Mouse (Mus musculus): ENCODE data around the gene Ganab. TPM values are rescaled to one million over a fixed set of nuclear protein-coding genes. Genes with fewer than 3 reads are reported as not detected.
"Not testable (repeated sequence)": the region's sequence is repeated elsewhere in the genome, so short reads cannot be mapped to it uniquely, and the experiment has no call there.

The Ganab gene
- total RNA-seq, 4 experiments from 2014 or later, result 204 to 232 (median 222) TPM

- peak; percentile 93 for DNase-seq
These were observed 9.1 kb upstream of the Ganab start, which contains the start of the genes 1810009A15Rik and Gm49416 for GRCm38 (mm10) chr19:8888511-8889385. Gene 1810009A15Rik, plus strand, starts transcription at chr19:8888853. Gene Gm49416, plus strand, starts transcription at chr19:8888926.

GRCm38 (mm10) chr19:8892829-8893766, 4.8 kb upstream of the Ganab start, which contains the start of gene Ints5:
Gene Ints5, plus strand, starts transcription at chr19:8893005.
- DNase-seq, result peak; percentile 72

DNA sequence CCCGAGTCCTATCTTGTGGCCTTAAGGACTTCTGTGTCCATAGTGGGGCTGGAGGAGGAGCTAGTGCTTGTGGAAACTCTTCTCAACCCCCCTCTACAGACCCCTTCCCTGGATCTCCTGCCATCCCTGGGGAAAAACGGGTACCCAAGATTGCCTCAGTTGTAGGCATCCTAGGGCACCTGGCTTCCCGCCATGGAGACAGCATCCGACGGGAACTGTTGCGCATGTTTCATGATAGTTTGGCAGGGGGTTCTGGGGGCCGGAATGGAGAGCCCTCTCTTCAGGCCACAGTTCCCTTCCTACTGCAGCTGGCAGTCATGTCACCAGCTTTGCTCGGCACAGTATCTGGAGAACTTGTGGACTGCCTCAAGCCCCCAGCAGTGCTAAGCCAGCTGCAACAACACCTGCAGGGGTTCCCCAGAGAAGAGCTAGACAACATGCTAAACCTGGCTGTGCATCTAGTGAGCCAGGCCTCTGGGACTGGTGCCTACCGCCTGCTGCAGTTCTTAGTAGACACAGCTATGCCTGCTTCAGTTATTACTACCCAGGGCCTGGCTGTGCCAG, 2.4 kb upstream of the Ganab start:
- no peak for DNase-seq

DNA sequence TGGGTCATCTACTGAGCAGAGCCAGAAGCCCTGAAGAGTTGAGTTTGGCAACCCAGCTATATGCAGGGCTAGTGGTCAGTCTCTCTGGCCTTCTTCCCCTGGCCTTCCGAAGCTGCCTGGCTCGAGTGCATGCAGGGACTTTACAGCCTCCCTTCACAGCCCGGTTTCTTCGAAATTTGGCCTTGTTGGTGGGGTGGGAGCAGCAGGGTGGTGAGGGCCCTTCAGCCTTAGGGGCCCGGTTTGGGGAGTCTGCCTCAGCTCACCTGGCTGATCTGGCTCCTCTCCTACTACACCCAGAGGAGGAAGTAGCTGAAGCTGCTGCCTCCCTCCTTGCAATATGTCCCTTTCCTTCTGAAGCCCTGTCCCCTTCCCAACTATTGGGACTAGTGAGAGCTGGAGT, 1.6 kb upstream of the Ganab start:
- DNase-seq, result not testable (repeated sequence)

GRCm38 (mm10) chr19:8897211-8897864, 533 bp upstream of the Ganab start:
- DNase-seq, result peak; percentile 51

- no peak for DNase-seq
These were observed 705 bp downstream of the Ganab start for GRCm38 (mm10) chr19:8898576-8898975.

GRCm38 (mm10) chr19:8899079-8899478, 1.2 kb downstream of the Ganab start:
- DNase-seq, result no peak

GRCm38 (mm10) chr19:8903412-8903811, 5.5 kb downstream of the Ganab start:
- DNase-seq, result no peak

DNA sequence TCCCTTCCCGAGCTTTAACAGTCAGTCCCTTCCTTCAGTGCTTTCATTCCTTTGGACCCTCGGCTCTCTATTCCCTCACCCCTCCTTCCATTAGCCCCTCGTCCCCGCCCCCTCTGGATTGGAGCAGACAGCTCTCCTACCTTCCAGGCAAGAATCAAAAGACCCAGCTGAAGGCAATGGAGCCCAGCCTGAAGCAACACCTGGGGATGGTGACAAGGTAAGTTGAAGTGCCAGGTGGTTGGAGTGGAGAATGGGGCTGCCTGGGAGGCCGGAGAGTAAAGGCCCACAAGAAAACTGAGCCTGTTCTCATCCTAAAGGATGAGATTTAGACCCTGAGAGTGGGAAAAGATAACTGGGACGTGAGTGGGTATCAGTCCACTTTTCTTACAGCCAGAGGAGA, 10.7 kb downstream of the Ganab start:
- DNase-seq, result no peak

DNA sequence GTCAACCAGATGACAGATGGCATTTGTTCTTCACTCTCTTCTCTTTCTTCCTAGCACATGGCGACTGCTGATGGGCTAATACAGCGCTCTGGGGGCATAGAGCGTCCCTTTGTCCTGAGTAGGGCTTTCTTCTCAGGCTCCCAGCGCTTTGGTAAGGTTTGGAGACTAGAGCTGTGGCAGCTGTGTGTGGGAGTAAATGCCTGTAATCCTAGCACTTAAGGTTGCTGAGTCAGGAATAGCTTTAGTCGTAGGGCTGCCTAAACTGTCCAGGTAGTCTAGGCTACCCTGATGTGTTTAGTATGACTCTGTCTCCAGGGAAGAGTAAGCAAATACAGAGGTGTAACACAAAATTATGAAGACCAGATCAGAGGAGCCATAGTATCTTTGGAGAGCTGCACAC, 13.9 kb downstream of the Ganab start:
- DNase-seq, result no peak

GRCm38 (mm10) chr19:8914212-8914611, 16.3 kb downstream of the Ganab start:
- DNase-seq, result no peak

DNA sequence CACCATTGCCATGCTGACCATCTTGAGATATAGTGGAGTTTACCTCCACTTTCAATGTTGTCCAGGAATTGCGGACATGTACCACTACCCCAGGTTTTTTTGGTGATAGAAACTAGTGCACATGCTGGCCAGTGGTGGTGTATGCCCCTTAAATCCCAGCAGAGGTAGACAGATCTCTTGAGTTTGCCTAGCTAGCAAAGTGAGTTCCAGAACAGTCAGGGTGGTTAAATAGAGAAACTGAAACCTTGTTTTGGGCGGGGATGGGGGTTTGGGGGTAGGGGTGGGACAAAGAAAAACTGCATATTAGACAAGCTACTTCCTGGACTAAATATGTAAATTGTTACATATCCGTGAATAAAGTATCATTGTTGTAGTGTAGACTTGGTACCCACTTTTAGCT, 21.1 kb downstream of the Ganab start:
- no peak for DNase-seq

DNA sequence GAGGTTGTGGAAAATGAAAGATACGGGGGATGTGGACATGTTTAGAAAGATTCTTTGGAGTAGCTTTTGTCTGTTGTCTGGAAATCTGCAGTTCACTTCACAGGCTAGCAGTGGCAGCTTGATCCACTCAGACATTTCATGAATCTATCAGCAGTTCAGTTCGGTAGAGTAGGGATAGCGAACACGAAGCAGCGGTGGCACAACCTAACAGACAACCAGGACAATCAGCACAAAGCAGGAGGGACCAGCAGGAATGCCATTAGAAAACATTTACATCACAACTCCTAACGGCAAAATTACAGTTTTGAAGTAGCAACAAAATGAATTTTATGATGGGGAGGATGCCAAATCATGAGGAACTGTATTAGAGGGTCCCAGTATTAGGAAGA, 21.8 kb downstream of the Ganab start:
- no peak for DNase-seq

DNA sequence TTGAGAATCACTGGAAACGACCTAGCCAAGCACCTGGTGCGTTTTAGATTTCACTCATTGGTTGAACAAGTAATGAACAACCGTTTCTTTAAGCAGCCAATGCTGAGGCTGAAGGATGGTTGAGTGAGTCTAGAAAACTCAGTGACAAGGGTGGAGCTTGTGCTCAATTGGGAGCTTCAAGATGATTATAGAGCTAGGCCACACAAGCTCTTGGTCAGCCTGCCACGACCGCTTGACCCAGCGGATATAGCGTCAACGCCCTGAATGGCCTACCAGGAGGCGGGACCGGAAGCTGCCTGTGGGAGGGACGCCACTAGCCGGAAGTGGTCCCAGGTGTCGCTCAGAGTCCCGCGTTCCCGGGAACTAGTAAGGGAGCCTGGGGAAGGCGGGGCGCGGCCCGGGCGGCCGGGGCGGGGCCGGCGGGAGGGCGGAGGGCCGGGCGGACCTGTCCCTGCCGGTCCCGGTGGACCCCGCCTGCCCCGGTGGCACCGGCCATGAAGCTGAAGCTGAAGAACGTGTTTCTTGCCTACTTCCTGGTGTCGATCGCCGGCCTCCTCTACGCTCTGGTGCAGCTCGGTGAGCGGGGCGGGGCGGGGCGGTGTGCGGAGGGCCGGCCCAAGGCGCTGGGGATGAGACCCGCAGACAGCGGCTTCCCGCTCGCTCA, 22.3 kb downstream of the Ganab start, which contains the start of gene B3gat3:
TSS of gene B3gat3 (plus strand) at position 302 of the 664 bp plus-strand sequence.
- DNase-seq, result peak; percentile 95

- no peak for DNase-seq
These were observed 23.0 kb downstream of the Ganab start for GRCm38 (mm10) chr19:8920836-8921291.

DNA sequence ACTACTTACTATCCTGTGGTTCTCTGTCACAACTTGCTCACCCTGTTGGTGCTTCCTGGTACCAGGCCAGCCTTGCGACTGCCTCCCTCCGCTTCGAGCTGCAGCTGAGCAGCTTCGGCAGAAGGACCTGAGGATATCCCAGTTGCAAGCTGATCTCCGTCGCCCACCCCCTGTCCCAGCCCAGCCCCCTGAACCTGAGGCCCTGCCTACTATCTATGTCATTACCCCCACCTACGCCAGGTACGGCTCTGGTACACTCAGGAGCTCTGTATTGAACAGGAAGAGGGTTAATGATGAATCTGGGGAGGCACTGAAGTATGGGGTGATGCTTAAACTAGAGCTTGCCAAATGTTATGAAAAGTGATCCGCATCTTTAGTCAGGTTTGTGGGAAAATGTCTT, 23.9 kb downstream of the Ganab start:
- no peak for DNase-seq

GRCm38 (mm10) chr19:8926766-8927165, 28.9 kb downstream of the Ganab start:
- DNase-seq, result no peak

DNA sequence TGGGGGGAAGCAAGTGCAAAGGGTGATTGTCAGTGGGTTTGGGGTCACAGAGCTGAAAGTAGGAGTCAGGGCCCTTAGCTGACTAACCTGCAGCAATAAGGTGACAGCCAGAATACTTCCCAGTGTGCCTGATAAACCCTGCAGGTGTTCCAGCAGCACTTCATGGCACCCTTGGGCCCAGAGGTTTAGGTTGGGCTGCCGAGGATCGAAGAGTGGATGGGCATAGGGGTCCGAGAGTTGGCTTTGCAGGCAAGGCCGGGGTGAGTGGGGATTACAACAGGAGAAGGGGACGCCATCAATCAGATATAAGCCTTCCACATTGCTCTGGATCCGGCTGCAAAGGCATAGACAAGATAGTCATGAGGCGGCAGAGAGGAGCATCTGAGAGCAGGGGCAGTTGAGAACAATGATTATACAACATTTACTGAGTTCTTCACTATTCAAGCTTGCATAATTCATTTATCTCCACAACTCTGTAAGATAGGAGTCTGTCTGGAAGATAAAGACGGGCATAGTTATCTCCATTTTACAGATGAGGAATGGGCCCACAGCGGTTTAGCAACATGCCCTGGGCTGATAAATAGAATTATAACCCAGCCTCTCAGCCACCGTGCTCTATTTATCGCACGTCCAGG, 30.1 kb downstream of the Ganab start:
- no peak for DNase-seq

DNA sequence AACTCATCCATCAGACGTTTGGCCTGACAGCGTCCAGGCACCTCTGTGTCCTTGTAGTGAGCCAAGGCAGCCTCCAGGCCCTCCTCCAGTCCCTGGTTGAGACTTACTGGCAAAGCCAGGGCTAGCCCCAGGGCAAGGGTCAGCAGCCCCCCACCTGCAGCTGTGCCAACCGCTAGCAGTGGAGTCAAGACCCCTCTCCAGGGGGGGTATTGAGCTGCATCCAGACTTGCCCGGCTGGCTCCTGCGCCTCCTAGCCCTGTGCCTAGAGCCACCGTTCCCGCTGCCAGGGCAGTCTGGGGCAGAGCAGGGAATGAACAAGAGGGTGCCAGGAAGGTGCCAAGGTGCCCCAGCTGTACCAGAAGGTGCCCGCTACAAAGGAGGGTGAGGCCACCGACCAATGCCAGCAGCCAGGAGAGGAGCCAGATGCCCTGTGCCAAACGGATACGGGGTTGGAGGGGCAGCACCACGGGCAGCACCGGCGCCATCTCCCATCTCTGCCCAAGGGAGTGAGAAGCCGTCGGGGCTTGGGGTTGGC, 30.9 kb downstream of the Ganab start:
- DNase-seq, result peak; percentile 53
